Mouse (Mus musculus): ENCODE measurements around the gene Mrm2. TPM values are rescaled to one million over a fixed set of nuclear protein-coding genes. Genes with fewer than 3 reads are reported as not detected.

Gene Mrm2
- polyA plus RNA-seq, 1 experiment from 2014 or later, result 21.3 TPM

GRCm38 (mm10) chr5:140324058-140324457 is 7.6 kb downstream of the Mrm2 start:
- WGBS, result 95% methylated on average over 5 of the region's 5 CpGs
- no peaks in the 10 kb centered on the region for H3K27me3 ChIP-seq (ENCODE audit: control insufficient read depth, insufficient read depth, low read length)
- ATAC-seq (ENCODE audit: low FRiP score) (no peak), DNase-seq (ENCODE audit: low spot score) (no peak)
- peaks cover 9% of the 10 kb centered on the region for H3K4me1 ChIP-seq (replicated peaks; ENCODE audit: control insufficient read depth, insufficient read depth, low read length)
- no peak overlapping the region for H3K4me2 ChIP-seq (replicated peaks)
- no peak overlapping the region for H3K9ac ChIP-seq
- no peaks in the 10 kb centered on the region for H3K9me3 ChIP-seq (ENCODE audit: control insufficient read depth, low read length)
- H3K36me3 ChIP-seq (replicated peaks; ENCODE audit: control insufficient read depth, insufficient read depth), result peaks cover 19% of the 10 kb centered on the region
- no peak overlapping the region for H3K27ac ChIP-seq
- H3K4me3 ChIP-seq (replicated peaks; ENCODE audit: low read length), result no peak overlapping the region

- Histone ChIP-seq H3K4me1 (replicated peaks; ENCODE audit: control insufficient read depth, insufficient read depth, low read length) (peaks cover 9% of the 10 kb centered on the region), H3K9me3 (ENCODE audit: control insufficient read depth, low read length) (no peaks in the 10 kb centered on the region), H3K27ac (peak overlapping the region; percentile 74), H3K36me3 (replicated peaks; ENCODE audit: control insufficient read depth, insufficient read depth) (0 out of 2 replicates have a peak, but pooled peaks cover 6% of the 10 kb centered on the region), H3K4me3 (replicated peaks; ENCODE audit: low read length) (peak overlapping the region; percentile 89), H3K9ac (peak overlapping the region; percentile 98), H3K4me2 (replicated peaks) (peak overlapping the region; percentile 87), H3K27me3 (ENCODE audit: control insufficient read depth, insufficient read depth, low read length) (no peaks in the 10 kb centered on the region)
- WGBS, result 2% methylated on average over 17 of the region's 17 CpGs
- ATAC-seq (ENCODE audit: low FRiP score) (peak; percentile 12; the same call in 1 of the 2 replicates), DNase-seq (ENCODE audit: low spot score) (no peak)
Measured at GRCm38 (mm10) chr5:140321756-140322575, 9.7 kb downstream of the Mrm2 start.

GRCm38 (mm10) chr5:140321042-140321755 is 10.5 kb downstream of the Mrm2 start, which contains the start of the genes Mad1l1 and Nudt1:
Gene Mad1l1, minus strand, starts transcription at chr5:140321552.
Gene Nudt1, plus strand, starts transcription at chr5:140321656.
- under 1% methylated on average over 57 of the region's 60 CpGs for WGBS

GRCm38 (mm10) chr5:140316716-140317115 is 15.0 kb downstream of the Mrm2 start:
- ATAC-seq (ENCODE audit: low FRiP score), result no peak
- WGBS, result 89% methylated on average over 3 of the region's 3 CpGs
- no peak overlapping the region for H3K9ac ChIP-seq
- H3K27me3 ChIP-seq (ENCODE audit: control insufficient read depth, insufficient read depth, low read length), result no peaks in the 10 kb centered on the region
- H3K4me3 ChIP-seq (replicated peaks; ENCODE audit: low read length), result no peak overlapping the region
- no peak overlapping the region for H3K27ac ChIP-seq
- peaks cover 24% of the 10 kb centered on the region for H3K36me3 ChIP-seq (replicated peaks; ENCODE audit: control insufficient read depth, insufficient read depth)
- H3K4me1 ChIP-seq (replicated peaks; ENCODE audit: control insufficient read depth, insufficient read depth, low read length), result peaks cover 9% of the 10 kb centered on the region
- H3K9me3 ChIP-seq (ENCODE audit: control insufficient read depth, low read length), result no peaks in the 10 kb centered on the region
- DNase-seq (ENCODE audit: low spot score), result no peak
- H3K4me2 ChIP-seq (replicated peaks), result no peak overlapping the region

More at GRCm38 (mm10) chr5:140321042-140321755, 10.5 kb downstream of the Mrm2 start, which contains the start of the genes Mad1l1 and Nudt1:
- Histone ChIP-seq H3K4me3 (replicated peaks; ENCODE audit: low read length) (peak within 1 kb of the TSS; percentile 89), H3K27me3 (ENCODE audit: control insufficient read depth, insufficient read depth, low read length) (no peaks in the 10 kb centered on the region), H3K4me1 (replicated peaks; ENCODE audit: control insufficient read depth, insufficient read depth, low read length) (peaks cover 9% of the 10 kb centered on the region), H3K36me3 (replicated peaks; ENCODE audit: control insufficient read depth, insufficient read depth) (0 out of 2 replicates have a peak, but pooled peaks cover 6% of the 10 kb centered on the region), H3K9ac (peak within 1 kb of the TSS; percentile 98), H3K9me3 (ENCODE audit: control insufficient read depth, low read length) (no peaks in the 10 kb centered on the region), H3K27ac (peak within 1 kb of the TSS; percentile 74), H3K4me2 (replicated peaks) (peak within 1 kb of the TSS; percentile 87)
- ATAC-seq (ENCODE audit: low FRiP score) (peak; percentile 91), DNase-seq (ENCODE audit: low spot score) (peak; percentile 97)

GRCm38 (mm10) chr5:140307602-140308001 is 24.1 kb downstream of the Mrm2 start:
- Histone ChIP-seq H3K36me3 (replicated peaks; ENCODE audit: control insufficient read depth, insufficient read depth) (peaks cover 74% of the 10 kb centered on the region), H3K4me2 (replicated peaks) (no peak overlapping the region), H3K9ac (no peak overlapping the region), H3K9me3 (ENCODE audit: control insufficient read depth, low read length) (no peaks in the 10 kb centered on the region), H3K27ac (no peak overlapping the region), H3K4me1 (replicated peaks; ENCODE audit: control insufficient read depth, insufficient read depth, low read length) (no peaks in the 10 kb centered on the region), H3K27me3 (ENCODE audit: control insufficient read depth, insufficient read depth, low read length) (no peaks in the 10 kb centered on the region), H3K4me3 (replicated peaks; ENCODE audit: low read length) (no peak overlapping the region)
- ATAC-seq (ENCODE audit: low FRiP score) (no peak), DNase-seq (ENCODE audit: low spot score) (no peak)
- 90% methylated on average over 14 of the region's 14 CpGs for whole genome bisulfite sequencing

- 79% methylated on average over 8 of the region's 8 CpGs for WGBS
- Histone ChIP-seq H3K9ac (no peak overlapping the region), H3K36me3 (replicated peaks; ENCODE audit: control insufficient read depth, insufficient read depth) (peaks cover 75% of the 10 kb centered on the region), H3K9me3 (ENCODE audit: control insufficient read depth, low read length) (no peaks in the 10 kb centered on the region), H3K4me3 (replicated peaks; ENCODE audit: low read length) (no peak overlapping the region), H3K27me3 (ENCODE audit: control insufficient read depth, insufficient read depth, low read length) (no peaks in the 10 kb centered on the region), H3K4me2 (replicated peaks) (no peak overlapping the region), H3K27ac (no peak overlapping the region), H3K4me1 (replicated peaks; ENCODE audit: control insufficient read depth, insufficient read depth, low read length) (no peaks in the 10 kb centered on the region)
- ATAC-seq (ENCODE audit: low FRiP score), result no peak; the same call in 1 of the 2 replicates
- DNase-seq (ENCODE audit: low spot score), result no peak
Measured at GRCm38 (mm10) chr5:140306016-140306415, 25.7 kb downstream of the Mrm2 start.

GRCm38 (mm10) chr5:140298291-140298690 is 33.4 kb downstream of the Mrm2 start:
- H3K27me3 ChIP-seq (ENCODE audit: control insufficient read depth, insufficient read depth, low read length), result no peaks in the 10 kb centered on the region
- H3K4me3 ChIP-seq (replicated peaks; ENCODE audit: low read length), result no peak overlapping the region
- H3K4me1 ChIP-seq (replicated peaks; ENCODE audit: control insufficient read depth, insufficient read depth, low read length), result no peaks in the 10 kb centered on the region
- no peak for DNase-seq (ENCODE audit: low spot score)
- 91% methylated on average over 4 of the region's 4 CpGs for WGBS
- peaks cover 61% of the 10 kb centered on the region for H3K36me3 ChIP-seq (replicated peaks; ENCODE audit: control insufficient read depth, insufficient read depth)
- no peak overlapping the region for H3K27ac ChIP-seq
- H3K4me2 ChIP-seq (replicated peaks), result no peak overlapping the region
- no peak for ATAC-seq (ENCODE audit: low FRiP score)
- H3K9me3 ChIP-seq (ENCODE audit: control insufficient read depth, low read length), result no peaks in the 10 kb centered on the region
- no peak overlapping the region for H3K9ac ChIP-seq

- 81% methylated on average over 1 of the region's 1 CpGs for WGBS
- Histone ChIP-seq H3K4me2 (replicated peaks) (no peak overlapping the region), H3K27me3 (ENCODE audit: control insufficient read depth, insufficient read depth, low read length) (no peaks in the 10 kb centered on the region), H3K9me3 (ENCODE audit: control insufficient read depth, low read length) (no peaks in the 10 kb centered on the region), H3K4me3 (replicated peaks; ENCODE audit: low read length) (no peak overlapping the region), H3K9ac (no peak overlapping the region), H3K4me1 (replicated peaks; ENCODE audit: control insufficient read depth, insufficient read depth, low read length) (no peaks in the 10 kb centered on the region), H3K27ac (no peak overlapping the region), H3K36me3 (replicated peaks; ENCODE audit: control insufficient read depth, insufficient read depth) (peaks cover 37% of the 10 kb centered on the region)
- peak; percentile 84 for DNase-seq (ENCODE audit: low spot score)
- ATAC-seq (ENCODE audit: low FRiP score), result peak; percentile 70; the same call in 1 of the 2 replicates
Measured at GRCm38 (mm10) chr5:140292152-140292551, 39.5 kb downstream of the Mrm2 start.

- H3K9ac ChIP-seq, result no peak overlapping the region
- ATAC-seq (ENCODE audit: low FRiP score) (no peak), DNase-seq (ENCODE audit: low spot score) (no peak)
- WGBS, result 95% methylated on average over 2 of the region's 2 CpGs
- peaks cover 24% of the 10 kb centered on the region; the same call in 1 of the 2 replicates for H3K36me3 ChIP-seq (replicated peaks; ENCODE audit: control insufficient read depth, insufficient read depth)
- no peaks in the 10 kb centered on the region for H3K9me3 ChIP-seq (ENCODE audit: control insufficient read depth, low read length)
- H3K27me3 ChIP-seq (ENCODE audit: control insufficient read depth, insufficient read depth, low read length), result no peaks in the 10 kb centered on the region
- no peak overlapping the region for H3K27ac ChIP-seq
- H3K4me2 ChIP-seq (replicated peaks), result no peak overlapping the region
- H3K4me3 ChIP-seq (replicated peaks; ENCODE audit: low read length), result no peak overlapping the region
- no peaks in the 10 kb centered on the region for H3K4me1 ChIP-seq (replicated peaks; ENCODE audit: control insufficient read depth, insufficient read depth, low read length)
Measured at GRCm38 (mm10) chr5:140289161-140289560, 42.5 kb downstream of the Mrm2 start.

Measured in hindbrain, embryonic 14.5 days (tissue).